Mouse (Mus musculus): ENCODE measurements around the gene Rab44. TPM values are rescaled to one million over a fixed set of nuclear protein-coding genes. Genes with fewer than 3 reads are reported as not detected.

The Rab44 gene
- polyA plus RNA-seq, 1 experiment from 2014 or later, result not detected

GRCm38 (mm10) chr17:29135066-29135465, 21.1 kb downstream of the Rab44 start:
- H3K27me3 ChIP-seq (replicated peaks; ENCODE audit: control insufficient read depth, insufficient read depth, low read length), result no peaks in the 10 kb centered on the region
- no peak for ATAC-seq

GRCm38 (mm10) chr17:29136236-29136635, 22.3 kb downstream of the Rab44 start:
- 76% methylated on average over 6 of the region's 6 CpGs for WGBS
- H3K4me3 ChIP-seq (ENCODE audit: low read depth, low read length), result no peak overlapping the region
- ATAC-seq (no peak), DNase-seq (ENCODE audit: low spot score) (no peak)
- no peak overlapping the region for H3K4me2 ChIP-seq (ENCODE audit: low read length)
- no peak overlapping the region for H3K27ac ChIP-seq (ENCODE audit: low read depth, low read length)
- H3K9ac ChIP-seq (ENCODE audit: low read length), result no peak overlapping the region
- no peaks in the 10 kb centered on the region for H3K4me1 ChIP-seq (ENCODE audit: control insufficient read depth, insufficient read depth, low read length)
- H3K27me3 ChIP-seq (replicated peaks; ENCODE audit: control insufficient read depth, insufficient read depth, low read length), result no peaks in the 10 kb centered on the region
- H3K9me3 ChIP-seq (replicated peaks; ENCODE audit: control insufficient read depth, low read length), result no peaks in the 10 kb centered on the region
- H3K36me3 ChIP-seq (ENCODE audit: control insufficient read depth, insufficient read depth, low read length), result no peaks in the 10 kb centered on the region

More at GRCm38 (mm10) chr17:29135066-29135465, 21.1 kb downstream of the Rab44 start:
- no peak overlapping the region for H3K27ac ChIP-seq (ENCODE audit: low read depth, low read length)
- no peak overlapping the region for H3K9ac ChIP-seq (ENCODE audit: low read length)
- DNase-seq (ENCODE audit: low spot score), result peak; percentile 50
- 59% methylated on average over 5 of the region's 5 CpGs for WGBS
- H3K4me1 ChIP-seq (ENCODE audit: control insufficient read depth, insufficient read depth, low read length), result no peaks in the 10 kb centered on the region
- H3K4me2 ChIP-seq (ENCODE audit: low read length), result no peak overlapping the region
- no peaks in the 10 kb centered on the region for H3K36me3 ChIP-seq (ENCODE audit: control insufficient read depth, insufficient read depth, low read length)
- H3K9me3 ChIP-seq (replicated peaks; ENCODE audit: control insufficient read depth, low read length), result no peaks in the 10 kb centered on the region
- no peak overlapping the region for H3K4me3 ChIP-seq (ENCODE audit: low read depth, low read length)

GRCm38 (mm10) chr17:29137906-29138305, 24.0 kb downstream of the Rab44 start:
- no peak for DNase-seq (ENCODE audit: low spot score)
- Histone ChIP-seq H3K9ac (ENCODE audit: low read length) (no peak overlapping the region), H3K27ac (ENCODE audit: low read depth, low read length) (no peak overlapping the region), H3K4me1 (ENCODE audit: control insufficient read depth, insufficient read depth, low read length) (no peaks in the 10 kb centered on the region), H3K27me3 (replicated peaks; ENCODE audit: control insufficient read depth, insufficient read depth, low read length) (no peaks in the 10 kb centered on the region), H3K4me2 (ENCODE audit: low read length) (no peak overlapping the region), H3K9me3 (replicated peaks; ENCODE audit: control insufficient read depth, low read length) (no peaks in the 10 kb centered on the region), H3K36me3 (ENCODE audit: control insufficient read depth, insufficient read depth, low read length) (no peaks in the 10 kb centered on the region), H3K4me3 (ENCODE audit: low read depth, low read length) (no peak overlapping the region)
- no peak for ATAC-seq
- WGBS, result 75% methylated on average over 7 of the region's 7 CpGs

GRCm38 (mm10) chr17:29141577-29141976, 27.6 kb downstream of the Rab44 start:
- no peak overlapping the region for H3K9ac ChIP-seq (ENCODE audit: low read length)
- H3K4me2 ChIP-seq (ENCODE audit: low read length), result no peak overlapping the region
- whole genome bisulfite sequencing, result 87% methylated on average over 3 of the region's 3 CpGs
- H3K36me3 ChIP-seq (ENCODE audit: control insufficient read depth, insufficient read depth, low read length), result no peaks in the 10 kb centered on the region
- no peak for ATAC-seq
- 0 out of 2 replicates have a peak, but pooled peaks cover 2% of the 10 kb centered on the region for H3K9me3 ChIP-seq (replicated peaks; ENCODE audit: control insufficient read depth, low read length)
- H3K27me3 ChIP-seq (replicated peaks; ENCODE audit: control insufficient read depth, insufficient read depth, low read length), result no peaks in the 10 kb centered on the region
- no peak overlapping the region for H3K27ac ChIP-seq (ENCODE audit: low read depth, low read length)
- no peak overlapping the region for H3K4me3 ChIP-seq (ENCODE audit: low read depth, low read length)
- DNase-seq (ENCODE audit: low spot score), result no peak
- H3K4me1 ChIP-seq (ENCODE audit: control insufficient read depth, insufficient read depth, low read length), result no peaks in the 10 kb centered on the region

GRCm38 (mm10) chr17:29143266-29143665, 29.3 kb downstream of the Rab44 start:
- DNase-seq (ENCODE audit: low spot score) (no peak), ATAC-seq (no peak)
- H3K4me3 ChIP-seq (ENCODE audit: low read depth, low read length), result no peak overlapping the region
- no peak overlapping the region for H3K4me2 ChIP-seq (ENCODE audit: low read length)
- H3K27me3 ChIP-seq (replicated peaks; ENCODE audit: control insufficient read depth, insufficient read depth, low read length), result no peaks in the 10 kb centered on the region
- WGBS, result 89% methylated on average over 8 of the region's 8 CpGs
- H3K27ac ChIP-seq (ENCODE audit: low read depth, low read length), result no peak overlapping the region
- no peak overlapping the region for H3K9ac ChIP-seq (ENCODE audit: low read length)
- H3K4me1 ChIP-seq (ENCODE audit: control insufficient read depth, insufficient read depth, low read length), result no peaks in the 10 kb centered on the region
- no peaks in the 10 kb centered on the region for H3K36me3 ChIP-seq (ENCODE audit: control insufficient read depth, insufficient read depth, low read length)
- 0 out of 2 replicates have a peak, but pooled peaks cover 2% of the 10 kb centered on the region for H3K9me3 ChIP-seq (replicated peaks; ENCODE audit: control insufficient read depth, low read length)

GRCm38 (mm10) chr17:29145101-29145500, 31.2 kb downstream of the Rab44 start:
- ATAC-seq (no peak), DNase-seq (ENCODE audit: low spot score) (no peak)
- WGBS, result 94% methylated on average over 12 of the region's 12 CpGs
- Histone ChIP-seq H3K9ac (ENCODE audit: low read length) (no peak overlapping the region), H3K4me3 (ENCODE audit: low read depth, low read length) (no peak overlapping the region), H3K36me3 (ENCODE audit: control insufficient read depth, insufficient read depth, low read length) (no peaks in the 10 kb centered on the region), H3K27ac (ENCODE audit: low read depth, low read length) (no peak overlapping the region), H3K4me2 (ENCODE audit: low read length) (no peak overlapping the region), H3K9me3 (replicated peaks; ENCODE audit: control insufficient read depth, low read length) (0 out of 2 replicates have a peak, but pooled peaks cover 2% of the 10 kb centered on the region), H3K4me1 (ENCODE audit: control insufficient read depth, insufficient read depth, low read length) (no peaks in the 10 kb centered on the region), H3K27me3 (replicated peaks; ENCODE audit: control insufficient read depth, insufficient read depth, low read length) (no peaks in the 10 kb centered on the region)

- ATAC-seq (no peak), DNase-seq (ENCODE audit: low spot score) (no peak)
- Histone ChIP-seq H3K9ac (ENCODE audit: low read length) (no peak overlapping the region), H3K27ac (ENCODE audit: low read depth, low read length) (no peak overlapping the region), H3K36me3 (ENCODE audit: control insufficient read depth, insufficient read depth, low read length) (no peaks in the 10 kb centered on the region), H3K4me3 (ENCODE audit: low read depth, low read length) (no peak overlapping the region), H3K4me2 (ENCODE audit: low read length) (no peak overlapping the region), H3K4me1 (ENCODE audit: control insufficient read depth, insufficient read depth, low read length) (no peaks in the 10 kb centered on the region), H3K27me3 (replicated peaks; ENCODE audit: control insufficient read depth, insufficient read depth, low read length) (no peaks in the 10 kb centered on the region), H3K9me3 (replicated peaks; ENCODE audit: control insufficient read depth, low read length) (0 out of 2 replicates have a peak, but pooled peaks cover 2% of the 10 kb centered on the region)
- WGBS, result 79% methylated on average over 14 of the region's 14 CpGs
Measured at GRCm38 (mm10) chr17:29147273-29147672, 33.3 kb downstream of the Rab44 start.

GRCm38 (mm10) chr17:29147773-29148172, 33.8 kb downstream of the Rab44 start:
- ATAC-seq (no peak), DNase-seq (ENCODE audit: low spot score) (no peak)
- H3K4me1 ChIP-seq (ENCODE audit: control insufficient read depth, insufficient read depth, low read length), result no peaks in the 10 kb centered on the region
- WGBS, result 74% methylated on average over 6 of the region's 6 CpGs
- no peaks in the 10 kb centered on the region for H3K27me3 ChIP-seq (replicated peaks; ENCODE audit: control insufficient read depth, insufficient read depth, low read length)
- H3K27ac ChIP-seq (ENCODE audit: low read depth, low read length), result no peak overlapping the region
- no peaks in the 10 kb centered on the region for H3K36me3 ChIP-seq (ENCODE audit: control insufficient read depth, insufficient read depth, low read length)
- no peak overlapping the region for H3K4me2 ChIP-seq (ENCODE audit: low read length)
- no peak overlapping the region for H3K9ac ChIP-seq (ENCODE audit: low read length)
- no peak overlapping the region for H3K4me3 ChIP-seq (ENCODE audit: low read depth, low read length)
- H3K9me3 ChIP-seq (replicated peaks; ENCODE audit: control insufficient read depth, low read length), result 0 out of 2 replicates have a peak, but pooled peaks cover 2% of the 10 kb centered on the region

GRCm38 (mm10) chr17:29149766-29150165, 35.8 kb downstream of the Rab44 start:
- H3K27me3 ChIP-seq (replicated peaks; ENCODE audit: control insufficient read depth, insufficient read depth, low read length), result no peaks in the 10 kb centered on the region
- DNase-seq (ENCODE audit: low spot score), result no peak
- no peaks in the 10 kb centered on the region for H3K4me1 ChIP-seq (ENCODE audit: control insufficient read depth, insufficient read depth, low read length)
- ATAC-seq, result no peak
- H3K36me3 ChIP-seq (ENCODE audit: control insufficient read depth, insufficient read depth, low read length), result no peaks in the 10 kb centered on the region
- 72% methylated on average over 7 of the region's 7 CpGs for WGBS
- H3K9me3 ChIP-seq (replicated peaks; ENCODE audit: control insufficient read depth, low read length), result 0 out of 2 replicates have a peak, but pooled peaks cover 2% of the 10 kb centered on the region
- no peak overlapping the region for H3K4me3 ChIP-seq (ENCODE audit: low read depth, low read length)
- H3K9ac ChIP-seq (ENCODE audit: low read length), result no peak overlapping the region
- no peak overlapping the region for H3K4me2 ChIP-seq (ENCODE audit: low read length)
- no peak overlapping the region for H3K27ac ChIP-seq (ENCODE audit: low read depth, low read length)
